Mouse (Mus musculus) CD4-positive, CD25-positive, alpha-beta regulatory T cell, adult 4 months (primary cell): Measurements from ENCODE around the gene Uxs1. TPM values are rescaled to one million over a fixed set of nuclear protein-coding genes. Genes with fewer than 3 reads are reported as not detected.

ENCODE experiments used
- ATAC-seq: one replicate; pipeline ENCODE4 v1.8.0; 2017
- polyA plus RNA-seq, 2 experiments: library from polyadenylated mRNA; unstranded; fragments of 100-300 nt; shearing (Covaris generic); gene quantifications; one replicate each; pipeline ENCODE4 v1.2.1; 2017

Gene Uxs1
- polyA plus RNA-seq, 2 experiments from 2014 or later: 11.3 to 14.0 TPM

DNA sequence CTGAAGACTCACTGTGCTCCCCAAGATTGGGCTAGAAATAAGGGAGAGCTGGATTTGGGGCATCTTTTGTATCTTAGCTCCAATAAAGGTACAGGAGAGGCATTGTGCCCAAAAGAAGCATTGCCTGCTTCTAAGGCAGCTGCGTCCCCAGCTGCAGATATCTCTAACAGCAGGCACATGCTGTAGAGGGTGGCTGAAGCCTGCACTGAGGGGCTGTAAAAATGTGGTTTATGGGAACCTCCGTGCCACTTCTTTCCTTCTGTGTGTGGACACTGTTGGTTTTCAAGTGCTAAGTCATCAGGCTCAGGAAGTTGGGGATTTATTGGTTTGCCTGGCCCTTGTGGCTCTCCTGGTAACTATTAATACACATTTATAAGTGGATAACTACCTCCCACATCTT, 108.8 kb downstream of the Uxs1 start:
- no peak for ATAC-seq

- no peak for ATAC-seq
These were observed 109.6 kb downstream of the Uxs1 start for GRCm38 (mm10) chr1:43717967-43718366.

DNA sequence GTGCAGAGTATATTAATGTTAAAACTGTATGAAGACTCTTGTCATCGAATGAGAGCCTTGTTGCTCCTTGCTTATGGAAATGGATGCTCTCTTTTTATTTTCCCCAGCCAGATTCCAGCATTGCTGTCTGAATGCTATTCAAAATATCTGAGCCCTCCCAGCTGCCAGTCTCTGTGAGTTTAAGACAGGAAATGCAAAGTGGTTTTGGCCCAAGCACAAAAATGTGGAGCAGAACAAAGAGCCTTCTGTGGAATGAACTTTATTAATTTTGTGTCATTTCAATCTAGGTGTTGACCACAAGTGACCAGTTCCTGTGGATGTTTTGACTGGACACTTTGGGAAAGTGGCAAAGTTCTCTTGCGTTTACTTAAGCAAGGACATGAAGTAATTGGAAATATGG, 112.8 kb downstream of the Uxs1 start:
- no peak for ATAC-seq

DNA sequence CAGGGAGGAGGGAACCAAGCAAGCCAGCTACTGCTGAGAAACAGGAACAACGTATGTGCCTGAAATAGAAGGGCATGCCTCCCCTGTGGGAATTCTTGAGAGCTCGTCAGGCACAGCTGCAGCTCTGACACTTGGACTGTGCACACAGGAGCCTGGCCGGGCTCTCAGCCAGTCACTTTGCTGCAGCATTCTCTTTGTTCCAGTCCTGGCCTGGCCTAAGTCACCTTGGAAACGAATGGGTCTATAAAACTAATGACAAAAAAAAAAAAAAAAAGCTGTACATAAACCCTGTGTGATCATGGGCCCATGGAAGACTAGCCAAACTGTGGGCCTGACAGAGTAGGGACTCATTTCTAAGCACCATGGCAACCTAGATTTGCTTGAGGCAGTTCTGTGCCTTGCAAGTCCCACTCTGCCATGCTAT, 129.0 kb downstream of the Uxs1 start:
- ATAC-seq: no peak

Other genes starting within 250 kb of the Uxs1 start
- not detected for gene 1500015O10Rik, start 97.2 kb downstream of the Uxs1 start, polyA plus RNA-seq
- 100 to 1,000 TPM; 127 to 141 TPM for gene Tpp2, start 105.8 kb upstream of the Uxs1 start, polyA plus RNA-seq
- 1 to 10 TPM in 1 of 2 experiments, under 1 TPM in 1; 0.78 to 2.0 TPM for gene Mettl21c, start 192.2 kb upstream of the Uxs1 start, polyA plus RNA-seq
- gene Gm8251, start 234.1 kb upstream of the Uxs1 start, polyA plus RNA-seq: under 1 TPM; 0.10 to 0.16 TPM